Mouse (Mus musculus): Measurements from ENCODE around the gene Kif6. TPM values are rescaled to one million over a fixed set of nuclear protein-coding genes. Genes with fewer than 3 reads are reported as not detected.

The Kif6 gene
- polyA plus RNA-seq, 1 experiment from 2014 or later: 2.5 TPM

DNA sequence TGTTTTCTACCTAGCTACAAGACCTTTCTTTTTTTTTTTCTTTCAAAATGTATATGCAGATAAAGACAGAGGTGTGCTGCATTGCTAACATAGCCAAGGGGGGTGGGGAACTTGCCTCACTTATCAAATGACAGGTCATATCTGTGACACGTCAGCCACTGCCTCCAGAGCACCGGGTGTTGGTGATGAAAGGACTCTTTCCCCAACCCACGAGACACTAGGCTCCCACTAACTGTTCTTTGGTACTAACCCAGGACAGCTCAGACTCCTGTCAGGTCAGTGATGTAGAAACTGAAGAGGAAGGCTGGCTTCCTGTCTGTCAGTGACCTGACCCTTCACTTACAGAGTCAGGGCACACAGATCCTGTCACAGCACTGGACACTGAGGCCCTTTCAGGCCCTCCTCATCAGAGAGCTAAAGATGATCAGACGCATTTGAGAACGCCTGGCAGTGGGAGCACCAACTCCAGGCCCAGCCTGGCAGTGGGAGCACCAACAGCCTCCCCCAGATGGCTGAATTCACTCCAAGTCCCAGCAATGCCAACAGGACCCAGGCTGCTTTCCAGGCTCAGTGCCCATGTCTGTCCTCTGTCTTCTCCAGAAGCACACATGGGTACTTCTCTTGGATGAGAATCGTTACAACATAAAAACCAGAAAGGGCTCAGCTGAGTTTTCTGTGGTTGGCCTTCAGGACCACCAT is 209.4 kb downstream of the Kif6 start:
- no peaks in the 10 kb centered on the region for H3K4me1 ChIP-seq (ENCODE audit: control insufficient read depth, insufficient read depth, low read length)
- no peak overlapping the region for H3K27ac ChIP-seq (ENCODE audit: low read length)
- H3K36me3 ChIP-seq (ENCODE audit: control insufficient read depth, insufficient read depth, low read length): no peaks in the 10 kb centered on the region
- H3K27me3 ChIP-seq (ENCODE audit: control insufficient read depth, insufficient read depth, low read depth, low read length): no peaks in the 10 kb centered on the region
- H3K4me2 ChIP-seq (ENCODE audit: low read length): no peak overlapping the region
- ATAC-seq: no peak
- H3K4me3 ChIP-seq (ENCODE audit: low read depth, low read length): no peak overlapping the region
- H3K9ac ChIP-seq (ENCODE audit: low read depth, low read length): no peak overlapping the region
- 85% methylated on average over 6 of the region's 6 CpGs for WGBS
- H3K9me3 ChIP-seq (replicated peaks; ENCODE audit: control insufficient read depth, low read length, poor library complexity, severe bottlenecking): no peaks in the 10 kb centered on the region

DNA sequence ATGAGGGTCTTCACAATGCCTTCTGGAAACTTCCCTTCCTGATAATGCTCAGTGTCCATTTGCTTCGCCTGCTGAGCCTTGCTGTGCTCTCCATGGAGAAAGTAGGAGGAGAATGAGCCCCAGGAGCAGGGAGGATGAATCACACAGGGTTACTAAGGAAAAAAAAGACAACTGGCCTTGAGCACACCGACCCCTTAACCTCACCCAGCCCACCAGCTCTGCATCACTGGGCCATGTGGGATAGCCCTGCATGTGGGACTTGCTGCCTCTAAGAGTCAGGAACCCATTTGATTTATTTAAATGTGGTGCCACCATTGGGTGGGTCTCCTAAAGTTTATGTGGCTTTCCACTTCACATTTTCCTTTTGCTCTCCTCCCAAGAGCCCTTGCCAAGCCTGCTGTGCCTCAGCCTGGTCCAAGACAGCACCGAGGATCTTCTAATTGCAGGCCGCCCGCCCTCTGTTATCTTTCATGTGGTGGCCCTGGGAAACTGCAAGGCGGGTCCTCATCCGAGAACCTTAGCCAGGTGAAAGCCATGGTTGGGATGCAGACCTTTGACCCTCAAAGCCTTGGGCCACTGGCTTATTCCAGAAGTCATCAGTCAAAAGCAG is 210.0 kb downstream of the Kif6 start:
- no peaks in the 10 kb centered on the region for H3K36me3 ChIP-seq (ENCODE audit: control insufficient read depth, insufficient read depth, low read length)
- no peak for ATAC-seq
- no peaks in the 10 kb centered on the region for H3K27me3 ChIP-seq (ENCODE audit: control insufficient read depth, insufficient read depth, low read depth, low read length)
- H3K27ac ChIP-seq (ENCODE audit: low read length): no peak overlapping the region
- H3K9me3 ChIP-seq (replicated peaks; ENCODE audit: control insufficient read depth, low read length, poor library complexity, severe bottlenecking): no peaks in the 10 kb centered on the region
- no peak overlapping the region for H3K4me3 ChIP-seq (ENCODE audit: low read depth, low read length)
- no peak overlapping the region for H3K4me2 ChIP-seq (ENCODE audit: low read length)
- H3K9ac ChIP-seq (ENCODE audit: low read depth, low read length): no peak overlapping the region
- no peaks in the 10 kb centered on the region for H3K4me1 ChIP-seq (ENCODE audit: control insufficient read depth, insufficient read depth, low read length)
- 89% methylated on average over 7 of the region's 7 CpGs for WGBS

DNA sequence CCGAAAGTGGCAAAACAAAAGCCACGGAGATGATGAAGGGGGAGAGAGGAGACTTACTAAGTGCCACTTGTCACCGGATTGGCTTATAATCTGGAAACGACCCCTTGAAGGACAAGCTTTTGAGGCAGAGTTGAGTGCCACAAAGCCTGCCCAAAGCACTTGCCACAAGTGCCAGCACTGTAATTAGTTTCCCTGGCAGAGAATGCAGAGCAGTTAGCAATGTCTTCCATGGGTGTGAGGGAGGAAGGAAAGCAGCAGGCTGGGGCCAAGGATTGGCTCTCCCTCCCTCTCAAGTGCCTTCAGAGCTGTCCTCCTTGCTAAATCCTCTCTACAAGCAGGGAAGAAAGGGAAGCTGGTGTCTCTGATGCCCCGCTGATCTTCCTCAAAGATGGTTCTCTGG is 210.9 kb downstream of the Kif6 start:
- H3K9me3 ChIP-seq (replicated peaks; ENCODE audit: control insufficient read depth, low read length, poor library complexity, severe bottlenecking): no peaks in the 10 kb centered on the region
- WGBS: 76% methylated on average over 5 of the region's 5 CpGs
- no peak overlapping the region for H3K4me2 ChIP-seq (ENCODE audit: low read length)
- no peak for ATAC-seq
- H3K27me3 ChIP-seq (ENCODE audit: control insufficient read depth, insufficient read depth, low read depth, low read length): no peaks in the 10 kb centered on the region; the same call in 1 of the 2 replicates
- H3K27ac ChIP-seq (ENCODE audit: low read length): no peak overlapping the region
- H3K9ac ChIP-seq (ENCODE audit: low read depth, low read length): no peak overlapping the region
- no peak overlapping the region for H3K4me3 ChIP-seq (ENCODE audit: low read depth, low read length)
- no peaks in the 10 kb centered on the region for H3K4me1 ChIP-seq (ENCODE audit: control insufficient read depth, insufficient read depth, low read length)
- no peaks in the 10 kb centered on the region for H3K36me3 ChIP-seq (ENCODE audit: control insufficient read depth, insufficient read depth, low read length)

DNA sequence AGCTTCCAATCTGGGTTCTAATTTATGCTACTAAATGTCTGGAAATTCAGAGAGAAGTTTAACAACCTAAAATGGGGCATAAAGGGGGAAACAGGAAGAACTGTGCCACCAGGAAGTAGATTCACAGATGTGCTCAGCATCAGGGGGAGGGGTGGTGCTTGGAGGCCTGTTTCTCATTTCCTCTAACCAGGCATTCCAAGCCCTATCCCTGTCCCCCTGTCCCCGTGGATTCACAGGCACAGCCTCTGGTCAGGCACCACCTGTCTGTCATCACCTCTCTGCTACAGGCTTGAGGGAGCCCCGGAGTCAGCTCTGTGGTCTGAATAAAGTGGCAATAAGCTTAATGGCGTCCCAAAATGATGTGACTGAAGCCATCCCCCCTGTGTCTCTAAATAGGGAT is 216.8 kb downstream of the Kif6 start:
- ATAC-seq: no peak
- no peak overlapping the region for H3K27ac ChIP-seq (ENCODE audit: low read length)

DNA sequence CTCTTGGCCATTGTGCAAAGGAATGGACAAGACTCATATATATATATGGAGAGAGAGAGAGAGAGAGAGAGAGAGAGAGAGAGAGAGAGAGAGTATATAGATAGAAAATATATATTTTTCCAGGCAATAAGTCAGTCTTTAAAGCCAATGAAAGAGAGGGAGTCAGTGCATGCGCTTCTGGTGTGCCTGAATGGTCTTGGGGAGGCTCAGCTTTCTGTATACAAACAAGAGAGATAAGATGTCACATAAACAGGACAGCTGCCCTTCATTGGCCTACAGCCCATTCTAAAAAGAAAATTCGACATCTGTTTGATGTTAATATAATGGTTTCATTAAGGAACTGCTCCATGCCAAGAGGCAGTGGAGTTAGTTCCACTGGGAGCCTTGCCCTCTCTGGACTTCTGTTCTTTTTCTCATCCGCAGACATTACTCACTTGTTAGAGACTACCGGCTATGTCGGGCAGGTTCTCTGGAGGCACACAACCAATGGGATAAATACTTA is 219.2 kb downstream of the Kif6 start:
- Histone ChIP-seq H3K9ac (ENCODE audit: low read depth, low read length) (no peak overlapping the region), H3K4me2 (ENCODE audit: low read length) (no peak overlapping the region), H3K27ac (ENCODE audit: low read length) (no peak overlapping the region), H3K36me3 (ENCODE audit: control insufficient read depth, insufficient read depth, low read length) (no peaks in the 10 kb centered on the region), H3K9me3 (replicated peaks; ENCODE audit: control insufficient read depth, low read length, poor library complexity, severe bottlenecking) (no peaks in the 10 kb centered on the region), H3K27me3 (ENCODE audit: control insufficient read depth, insufficient read depth, low read depth, low read length) (no peaks in the 10 kb centered on the region; the same call in 1 of the 2 replicates), H3K4me1 (ENCODE audit: control insufficient read depth, insufficient read depth, low read length) (no peaks in the 10 kb centered on the region; the same call in 1 of the 2 replicates), H3K4me3 (ENCODE audit: low read depth, low read length) (no peak overlapping the region)
- no peak for ATAC-seq
- 89% methylated on average over 5 of the region's 5 CpGs for WGBS

More for the DNA sequence above, 216.8 kb downstream of the Kif6 start:
- Histone ChIP-seq H3K9me3 (replicated peaks; ENCODE audit: control insufficient read depth, low read length, poor library complexity, severe bottlenecking) (no peaks in the 10 kb centered on the region), H3K27me3 (ENCODE audit: control insufficient read depth, insufficient read depth, low read depth, low read length) (no peaks in the 10 kb centered on the region; the same call in 1 of the 2 replicates), H3K4me3 (ENCODE audit: low read depth, low read length) (no peak overlapping the region), H3K4me2 (ENCODE audit: low read length) (no peak overlapping the region), H3K9ac (ENCODE audit: low read depth, low read length) (no peak overlapping the region), H3K36me3 (ENCODE audit: control insufficient read depth, insufficient read depth, low read length) (no peaks in the 10 kb centered on the region), H3K4me1 (ENCODE audit: control insufficient read depth, insufficient read depth, low read length) (no peaks in the 10 kb centered on the region; the same call in 1 of the 2 replicates)
- WGBS: 61% methylated on average over 3 of the region's 3 CpGs

DNA sequence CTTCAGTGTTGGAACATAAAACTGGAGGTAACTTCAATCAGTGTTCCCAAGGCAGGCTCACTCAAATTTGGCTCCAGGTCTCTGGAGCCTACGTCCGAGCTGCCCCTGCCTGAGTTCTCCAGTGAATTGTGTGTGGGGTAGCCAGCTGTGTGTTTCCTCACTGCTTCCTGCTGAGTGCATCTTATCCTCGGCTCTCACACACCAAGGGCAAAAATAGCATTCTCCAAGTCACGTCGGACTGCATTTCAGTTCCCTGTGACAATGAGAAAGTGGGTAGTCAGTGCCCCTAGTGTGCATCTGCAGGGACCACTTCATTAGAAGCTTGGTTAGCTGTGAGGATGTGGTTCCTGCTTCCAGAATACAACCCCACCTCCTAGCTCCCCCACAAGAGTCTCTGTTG is 222.5 kb downstream of the Kif6 start:
- H3K27ac ChIP-seq (ENCODE audit: low read length): no peak overlapping the region
- no peaks in the 10 kb centered on the region for H3K36me3 ChIP-seq (ENCODE audit: control insufficient read depth, insufficient read depth, low read length)
- H3K4me3 ChIP-seq (ENCODE audit: low read depth, low read length): no peak overlapping the region
- ATAC-seq: no peak
- H3K4me2 ChIP-seq (ENCODE audit: low read length): no peak overlapping the region
- H3K4me1 ChIP-seq (ENCODE audit: control insufficient read depth, insufficient read depth, low read length): no peaks in the 10 kb centered on the region; the same call in 1 of the 2 replicates
- no peaks in the 10 kb centered on the region for H3K9me3 ChIP-seq (replicated peaks; ENCODE audit: control insufficient read depth, low read length, poor library complexity, severe bottlenecking)
- H3K9ac ChIP-seq (ENCODE audit: low read depth, low read length): no peak overlapping the region
- no peaks in the 10 kb centered on the region for H3K27me3 ChIP-seq (ENCODE audit: control insufficient read depth, insufficient read depth, low read depth, low read length)
- WGBS: 62% methylated on average over 5 of the region's 5 CpGs

DNA sequence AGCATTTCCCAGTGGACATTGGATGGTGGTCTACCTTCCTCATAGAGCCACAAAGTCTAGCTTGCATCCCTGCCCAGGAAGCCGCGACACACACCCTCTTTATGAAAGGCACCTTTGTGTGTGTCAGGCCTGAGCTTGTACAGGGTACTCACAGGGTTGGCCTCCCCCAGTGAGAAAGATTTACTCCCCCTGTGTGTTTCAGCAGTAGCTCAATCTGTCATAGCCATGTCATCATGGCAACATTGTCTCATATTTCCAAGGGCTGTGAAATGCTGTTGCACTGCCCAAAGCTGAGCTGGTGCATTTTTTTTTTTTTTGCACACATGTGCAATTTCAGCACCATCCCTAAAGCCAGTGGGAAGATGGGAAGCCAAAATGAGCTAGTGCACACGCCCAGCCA is 224.3 kb downstream of the Kif6 start:
- H3K4me3 ChIP-seq (ENCODE audit: low read depth, low read length): no peak overlapping the region
- no peaks in the 10 kb centered on the region for H3K9me3 ChIP-seq (replicated peaks; ENCODE audit: control insufficient read depth, low read length, poor library complexity, severe bottlenecking)
- 88% methylated on average over 3 of the region's 3 CpGs for WGBS
- ATAC-seq: no peak
- no peak overlapping the region for H3K4me2 ChIP-seq (ENCODE audit: low read length)
- no peaks in the 10 kb centered on the region for H3K27me3 ChIP-seq (ENCODE audit: control insufficient read depth, insufficient read depth, low read depth, low read length)
- peaks cover 2% of the 10 kb centered on the region; the same call in 1 of the 2 replicates for H3K4me1 ChIP-seq (ENCODE audit: control insufficient read depth, insufficient read depth, low read length)
- H3K36me3 ChIP-seq (ENCODE audit: control insufficient read depth, insufficient read depth, low read length): no peaks in the 10 kb centered on the region
- no peak overlapping the region for H3K27ac ChIP-seq (ENCODE audit: low read length)
- no peak overlapping the region for H3K9ac ChIP-seq (ENCODE audit: low read depth, low read length)

DNA sequence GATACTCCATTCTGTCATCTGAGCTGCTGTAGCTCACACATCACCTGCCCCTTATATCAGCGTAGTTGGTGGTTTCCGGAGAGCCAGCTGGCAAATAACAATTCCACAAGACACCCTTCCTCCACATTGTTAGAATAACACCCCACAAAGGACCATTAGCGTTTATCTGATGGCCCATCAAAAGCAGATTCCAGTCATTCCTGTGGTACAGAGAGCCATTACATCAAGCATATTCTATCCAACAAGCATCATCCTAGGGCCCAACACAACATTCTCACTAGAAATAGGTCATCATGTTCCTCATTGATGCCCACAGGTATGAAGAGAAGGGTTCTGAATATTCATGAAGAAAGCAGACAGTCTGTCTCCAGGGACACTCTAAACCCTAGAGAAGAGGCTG is 236.3 kb downstream of the Kif6 start:
- Histone ChIP-seq H3K9me3 (replicated peaks; ENCODE audit: control insufficient read depth, low read length, poor library complexity, severe bottlenecking) (no peaks in the 10 kb centered on the region), H3K9ac (ENCODE audit: low read depth, low read length) (no peak overlapping the region), H3K4me1 (ENCODE audit: control insufficient read depth, insufficient read depth, low read length) (no peaks in the 10 kb centered on the region), H3K27ac (ENCODE audit: low read length) (no peak overlapping the region), H3K27me3 (ENCODE audit: control insufficient read depth, insufficient read depth, low read depth, low read length) (no peaks in the 10 kb centered on the region), H3K4me2 (ENCODE audit: low read length) (no peak overlapping the region), H3K4me3 (ENCODE audit: low read depth, low read length) (no peak overlapping the region), H3K36me3 (ENCODE audit: control insufficient read depth, insufficient read depth, low read length) (no peaks in the 10 kb centered on the region)
- no peak for ATAC-seq
- 89% methylated on average over 3 of the region's 3 CpGs for WGBS

DNA sequence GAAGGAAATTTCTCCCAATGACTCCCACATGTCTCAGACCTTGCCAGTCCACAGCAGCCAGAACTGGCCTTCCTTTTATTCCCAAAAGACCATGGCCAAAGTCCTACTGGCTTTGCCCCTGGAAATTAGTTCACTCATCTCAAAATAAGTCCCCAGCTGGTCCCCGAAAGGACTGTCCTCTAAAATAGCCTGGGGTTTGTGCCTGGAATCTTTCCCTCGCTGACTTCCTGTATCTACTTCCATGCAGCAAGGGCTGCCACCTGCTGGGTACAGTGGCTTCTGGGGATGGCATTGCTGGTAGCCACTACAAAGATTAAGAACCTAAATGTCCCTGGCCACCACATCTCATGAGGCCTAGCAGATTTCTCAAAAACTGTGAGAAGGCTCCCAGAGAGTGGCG is 237.2 kb downstream of the Kif6 start:
- Histone ChIP-seq H3K27me3 (ENCODE audit: control insufficient read depth, insufficient read depth, low read depth, low read length) (no peaks in the 10 kb centered on the region), H3K9me3 (replicated peaks; ENCODE audit: control insufficient read depth, low read length, poor library complexity, severe bottlenecking) (no peaks in the 10 kb centered on the region), H3K27ac (ENCODE audit: low read length) (no peak overlapping the region), H3K4me2 (ENCODE audit: low read length) (no peak overlapping the region), H3K4me3 (ENCODE audit: low read depth, low read length) (no peak overlapping the region), H3K4me1 (ENCODE audit: control insufficient read depth, insufficient read depth, low read length) (no peaks in the 10 kb centered on the region), H3K9ac (ENCODE audit: low read depth, low read length) (no peak overlapping the region), H3K36me3 (ENCODE audit: control insufficient read depth, insufficient read depth, low read length) (no peaks in the 10 kb centered on the region)
- no peak for ATAC-seq
- WGBS: 85% methylated on average over 3 of the region's 3 CpGs

Measured in midbrain, embryonic 16.5 days (tissue).